Mouse (Mus musculus) cortical plate, adult 2 months (tissue): ENCODE results near the gene Ano2. TPM values are rescaled to one million over a fixed set of nuclear protein-coding genes. Genes with fewer than 3 reads are reported as not detected.
A peak's percentile ranks its signal among the peaks of the same experiment; 100 is the strongest.

Experiments
- H3K27ac ChIP-seq: fragments of 200-500 bp; 2 replicates; pipeline ENCODE4 v1.5.1; 2012; ENCODE audit warnings: low read length, control low read depth, inconsistent platforms; ENCODE audit not compliant: insufficient read depth
- H3K4me1 ChIP-seq: fragments of 200-500 bp; 2 replicates; pipeline ENCODE4 v1.6.1; 2011; ENCODE audit warnings: low read length; ENCODE audit not compliant: control insufficient read depth, insufficient read depth
- H3K4me3 ChIP-seq: fragments of 200-500 bp; 2 replicates; pipeline ENCODE4 v1.5.1; 2011; ENCODE audit warnings: mild to moderate bottlenecking, low read length, control low read depth; ENCODE audit not compliant: insufficient read depth
- CTCF ChIP-seq: fragments of 200-500 bp; IDR thresholded peaks from 2 replicates; pipeline ENCODE4 v1.5.1; 2011; ENCODE audit warnings: mild to moderate bottlenecking, control low read depth, low read length; ENCODE audit not compliant: insufficient read depth; ENCODE audit errors: extremely low read depth
- POLR2A ChIP-seq: fragments of 200-500 bp; IDR thresholded peaks from 2 replicates; pipeline ENCODE4 v1.6.1; 2011; ENCODE audit warnings: mild to moderate bottlenecking, low read length, control low read depth; ENCODE audit not compliant: insufficient read depth; ENCODE audit errors: extremely low read depth
- polyA plus RNA-seq: library from polyadenylated mRNA; depleted of rRNA; stranded (reverse); fragments of >200 nt; gene quantifications from 2 replicates; pipeline ENCODE4 v1.2.3, GENCODE M21; 2012; rRNA removed

Ano2 gene
- 0.64 and 3.0 TPM in 2 replicates for polyA plus RNA-seq

- H3K4me3 ChIP-seq: no peak within 1 kb of the TSS
- H3K27ac ChIP-seq: no peak within 1 kb of the TSS
- no peak for TF ChIP-seq POLR2A
- no peak for TF ChIP-seq CTCF
- H3K4me1 ChIP-seq: no peaks in the 10 kb centered on the region
Observed at GRCm38 (mm10) chr6:125690057-125690703, at the start of gene Ano2. Gene Ano2 (plus strand): TSS chr6:125690419.

GRCm38 (mm10) chr6:125640486-125640885 is 49.7 kb upstream of the Ano2 start:
- Histone ChIP-seq H3K4me1 (no peaks in the 10 kb centered on the region), H3K4me3 (no peak overlapping the region), H3K27ac (no peak overlapping the region)
- TF ChIP-seq POLR2A: no peak
- no peak for TF ChIP-seq CTCF

- TF ChIP-seq CTCF (no peak), POLR2A (no peak)
- Histone ChIP-seq H3K4me1 (no peaks in the 10 kb centered on the region), H3K27ac (no peak overlapping the region), H3K4me3 (no peak overlapping the region)
Observed at GRCm38 (mm10) chr6:125641146-125641545, 49.1 kb upstream of the Ano2 start.

- Histone ChIP-seq H3K27ac (no peak overlapping the region), H3K4me3 (no peak overlapping the region), H3K4me1 (no peaks in the 10 kb centered on the region)
- TF ChIP-seq POLR2A: no peak
Observed at GRCm38 (mm10) chr6:125648964-125649363, 41.3 kb upstream of the Ano2 start.

- H3K4me3 ChIP-seq: no peak overlapping the region
- TF ChIP-seq POLR2A (no peak), CTCF (no peak)
Observed at GRCm38 (mm10) chr6:125651335-125651734, 38.9 kb upstream of the Ano2 start.

GRCm38 (mm10) chr6:125653416-125653815 is 36.8 kb upstream of the Ano2 start:
- Histone ChIP-seq H3K4me3 (no peak overlapping the region), H3K4me1 (no peaks in the 10 kb centered on the region), H3K27ac (no peak overlapping the region)
- TF ChIP-seq POLR2A (no peak), CTCF (no peak)

More at GRCm38 (mm10) chr6:125651335-125651734, 38.9 kb upstream of the Ano2 start:
- H3K4me1 ChIP-seq: no peaks in the 10 kb centered on the region
- H3K27ac ChIP-seq: no peak overlapping the region

- H3K27ac ChIP-seq: no peak overlapping the region
- H3K4me3 ChIP-seq: no peak overlapping the region
- no peaks in the 10 kb centered on the region for H3K4me1 ChIP-seq
- TF ChIP-seq POLR2A (no peak), CTCF (no peak)
Observed at GRCm38 (mm10) chr6:125656921-125657320, 33.3 kb upstream of the Ano2 start.

GRCm38 (mm10) chr6:125657966-125658365 is 32.3 kb upstream of the Ano2 start:
- no peak for TF ChIP-seq CTCF
- TF ChIP-seq POLR2A: no peak
- Histone ChIP-seq H3K4me3 (no peak overlapping the region), H3K4me1 (no peaks in the 10 kb centered on the region), H3K27ac (no peak overlapping the region)

GRCm38 (mm10) chr6:125661106-125661877 is 28.9 kb upstream of the Ano2 start:
- no peak overlapping the region for H3K4me3 ChIP-seq
- H3K27ac ChIP-seq: no peak overlapping the region
- no peaks in the 10 kb centered on the region for H3K4me1 ChIP-seq
- peak; percentile 68 for TF ChIP-seq CTCF
- no peak for TF ChIP-seq POLR2A

- no peak overlapping the region for H3K4me3 ChIP-seq
- no peak overlapping the region for H3K27ac ChIP-seq
- H3K4me1 ChIP-seq: no peaks in the 10 kb centered on the region
- TF ChIP-seq CTCF (no peak), POLR2A (no peak)
Observed at GRCm38 (mm10) chr6:125663906-125664305, 26.3 kb upstream of the Ano2 start.

GRCm38 (mm10) chr6:125671835-125672234 is 18.4 kb upstream of the Ano2 start:
- H3K4me3 ChIP-seq: no peak overlapping the region
- H3K27ac ChIP-seq: no peak overlapping the region
- H3K4me1 ChIP-seq: no peaks in the 10 kb centered on the region
- no peak for TF ChIP-seq POLR2A
- no peak for TF ChIP-seq CTCF
